Mouse (Mus musculus) liver, embryonic 14.5 days (tissue): ENCODE data around the gene Cd79b. TPM values are rescaled to one million over a fixed set of nuclear protein-coding genes. Genes with fewer than 3 reads are reported as not detected.
"Not testable (repeated sequence)": the region's sequence is repeated elsewhere in the genome, so short reads cannot be mapped to it uniquely, and the experiment has no call there.

Experiments
- ATAC-seq: fragments of 200-750 bp; cut with Nextera tagmentation; 2 replicates; pipeline ENCODE4 v1.8.0; 2017; ENCODE audit warnings: moderate number of reproducible peaks, mild to moderate bottlenecking, moderate library complexity; ENCODE audit not compliant: insufficient read depth
- DNase-seq, 3 experiments: peaks; one replicate each; pipeline ENCODE4 v3.0.0-alpha.2; 2012 to 2013; ENCODE audit warnings: low read depth in 3 of 3, low spot score in 3 of 3
- H3K27ac ChIP-seq: fragments of 300-500 bp; sonication (generic); 2 replicates; pipeline ENCODE4 v1.5.1; 2014; ENCODE audit warnings: moderate library complexity, mild to moderate bottlenecking, control low read depth, inconsistent platforms
- H3K27me3 ChIP-seq: fragments of 300-500 bp; sonication (generic); 2 replicates; pipeline ENCODE4 v1.6.1; 2014; ENCODE audit warnings: mild to moderate bottlenecking, low read length, moderate library complexity; ENCODE audit not compliant: control insufficient read depth, insufficient read depth
- H3K36me3 ChIP-seq: fragments of 300-500 bp; sonication (generic); replicated peaks from 2 replicates; pipeline ENCODE4 v1.6.1; 2014; ENCODE audit warnings: low read depth; ENCODE audit not compliant: control insufficient read depth, insufficient read depth
- H3K4me1 ChIP-seq, 2 experiments: fragments of 200-500 bp in 1 of 2; fragments of 300-500 bp in 1 of 2; sonication (generic) in 1 of 2; replicated peaks; 2 replicates each; pipeline ENCODE4 v1.6.1; 2012 to 2014; ENCODE audit warnings: antibody characterized with exemption in 1 of 2, inconsistent platforms in 1 of 2, low read length in 1 of 2; ENCODE audit not compliant: control insufficient read depth in 2 of 2, insufficient read depth in 2 of 2
- H3K4me2 ChIP-seq: fragments of 300-500 bp; sonication (generic); 2 replicates; pipeline ENCODE4 v1.6.1; 2014; ENCODE audit warnings: low read depth, mild to moderate bottlenecking, control low read depth, moderate library complexity
- H3K4me3 ChIP-seq, 2 experiments: fragments of 200-500 bp in 1 of 2; fragments of 300-500 bp in 1 of 2; sonication (generic) in 1 of 2; 2 replicates each; pipeline ENCODE4 v1.5.1; 2012 to 2014; ENCODE audit warnings: low read depth in 2 of 2, low read length in 2 of 2, mild to moderate bottlenecking in 2 of 2, control low read depth in 1 of 2, inconsistent platforms in 1 of 2, moderate library complexity in 1 of 2; ENCODE audit not compliant: insufficient read depth in 1 of 2
- H3K9ac ChIP-seq: fragments of 300-500 bp; sonication (generic); replicated peaks from 2 replicates; pipeline ENCODE4 v1.6.1; 2014; ENCODE audit warnings: mild to moderate bottlenecking, control low read depth, moderate library complexity
- H3K9me3 ChIP-seq: fragments of 300-500 bp; sonication (generic); 2 replicates; pipeline ENCODE4 v1.6.1; 2016; ENCODE audit warnings: low read length, mixed read lengths; ENCODE audit not compliant: control insufficient read depth
- CTCF ChIP-seq: IDR thresholded peaks from 2 replicates; pipeline ENCODE4 v1.5.1; 2016; ENCODE audit warnings: antibody characterized with exemption, low read depth, control low read depth
- EP300 ChIP-seq: IDR thresholded peaks from 2 replicates; pipeline ENCODE4 v1.6.1; 2016; ENCODE audit warnings: antibody characterized with exemption, low read depth
- WGBS: fragments of 180-500 bp; shearing (Covaris S2); extraction: QIAGEN DNeasy Blood & Tissue Kit; methylation state at CpG from one replicate; pipeline ENCODE4 v1.1.7; 2014; ENCODE audit not compliant: insufficient replicate concordance; 5-methylcytosine and 5-hydroxymethylcytosine counted together
- polyA plus RNA-seq, 2 experiments: library from polyadenylated mRNA; depleted of rRNA in 1 of 2; stranded (reverse) in 1 of 2; unstranded in 1 of 2; fragments of >200 nt; fragmentation: Nextera tagmentation in 1 of 2; extraction: Ambion mirVana in 1 of 2; gene quantifications; 2 replicates each; pipeline versions ENCODE4 v1.2.1 to v1.2.3; 2012 to 2014

The Cd79b gene
- polyA plus RNA-seq, 2 experiments = 3.1 to 4.9 TPM

DNA sequence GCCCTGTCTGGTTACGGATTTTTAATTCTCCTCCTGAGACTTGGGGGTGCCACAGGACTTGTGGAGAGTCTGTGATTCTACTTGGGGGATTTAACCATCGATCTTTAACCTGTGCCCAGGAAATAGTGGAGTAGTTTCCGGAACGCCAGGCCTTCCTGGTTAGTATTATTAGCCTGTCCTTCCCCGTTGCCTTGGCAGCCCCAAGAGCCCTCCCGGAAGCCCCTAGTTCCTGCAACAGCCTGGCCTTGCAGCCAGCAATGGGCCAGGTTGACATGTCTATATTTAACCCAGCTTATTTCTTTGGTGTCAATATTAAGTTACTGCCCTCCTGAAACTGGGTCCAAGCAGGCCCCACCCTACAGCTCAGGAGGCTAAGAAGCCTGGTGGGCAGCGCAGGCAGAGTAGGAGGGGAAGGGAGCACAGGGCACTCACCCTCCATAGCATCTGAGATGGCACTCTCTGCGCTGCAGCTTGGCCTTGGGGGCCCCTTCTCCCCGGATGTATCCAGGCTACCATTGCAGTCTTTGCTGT, 26.5 kb upstream of the Cd79b start:
- no peak for DNase-seq
- H3K4me1 ChIP-seq = no peaks in the 10 kb centered on the region
- ATAC-seq = no peak
- no peaks in the 10 kb centered on the region for H3K36me3 ChIP-seq
- no peak overlapping the region for H3K9ac ChIP-seq
- H3K27ac ChIP-seq = no peak overlapping the region
- 39% methylated on average over 9 of the region's 9 CpGs for WGBS
- H3K27me3 ChIP-seq = no peaks in the 10 kb centered on the region
- TF ChIP-seq CTCF = no peak
- no peak for TF ChIP-seq EP300
- H3K9me3 ChIP-seq = no peaks in the 10 kb centered on the region
- H3K4me2 ChIP-seq = no peak overlapping the region
- H3K4me3 ChIP-seq = no peak overlapping the region

DNA sequence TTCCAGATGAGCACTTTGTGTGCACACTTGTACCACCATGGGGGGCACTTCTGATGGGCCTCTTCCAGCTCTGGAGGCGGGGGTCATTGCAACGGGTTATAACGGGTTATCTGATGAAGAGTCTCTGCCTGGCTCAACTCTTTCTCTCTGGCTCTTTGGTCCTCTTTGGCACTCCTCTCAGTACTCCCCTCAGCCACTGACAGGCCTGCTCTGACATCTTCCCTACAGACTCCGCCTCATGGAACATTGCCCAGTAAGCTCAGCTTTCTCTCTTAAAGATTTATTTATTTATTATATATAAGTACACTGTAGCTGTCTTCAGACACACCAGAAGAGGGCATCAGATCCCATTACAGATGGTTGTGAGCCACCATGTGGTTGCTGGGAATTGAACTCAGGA, 24.8 kb upstream of the Cd79b start:
- not testable (repeated sequence) for H3K4me2 ChIP-seq, H3K36me3 ChIP-seq, H3K27ac ChIP-seq, H3K4me3 ChIP-seq, H3K9me3 ChIP-seq, H3K9ac ChIP-seq, H3K4me1 ChIP-seq, ATAC-seq, DNase-seq, H3K27me3 ChIP-seq
- WGBS = 64% methylated on average over 4 of the region's 4 CpGs

DNA sequence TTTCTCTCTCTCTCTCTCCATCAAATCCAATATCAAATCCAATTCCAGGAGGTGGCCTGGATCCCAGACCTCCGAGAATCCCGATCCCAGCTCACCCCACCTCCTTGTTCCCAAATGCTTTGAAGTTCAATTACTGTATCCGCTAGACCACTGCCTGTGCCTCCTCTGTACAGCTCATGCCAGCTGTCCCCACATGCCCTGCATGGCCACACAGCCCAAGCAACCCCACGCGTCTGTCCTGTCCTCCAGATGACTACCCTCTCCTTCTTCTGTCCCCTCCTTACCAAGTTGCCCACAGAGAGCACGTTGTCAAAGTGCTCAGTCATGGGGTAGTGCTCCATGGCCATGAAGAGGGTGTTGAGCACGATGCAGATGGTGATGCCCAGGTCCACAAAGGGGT, 24.3 kb upstream of the Cd79b start:
- 58% methylated on average over 7 of the region's 7 CpGs for WGBS
- no peak overlapping the region for H3K9ac ChIP-seq
- DNase-seq (no peak), ATAC-seq (no peak)
- no peaks in the 10 kb centered on the region for H3K36me3 ChIP-seq
- no peaks in the 10 kb centered on the region for H3K9me3 ChIP-seq
- H3K4me2 ChIP-seq = no peak overlapping the region
- H3K4me1 ChIP-seq = no peaks in the 10 kb centered on the region
- no peak overlapping the region for H3K27ac ChIP-seq
- no peak overlapping the region for H3K4me3 ChIP-seq
- no peaks in the 10 kb centered on the region for H3K27me3 ChIP-seq
- TF ChIP-seq CTCF (no peak), EP300 (no peak)

DNA sequence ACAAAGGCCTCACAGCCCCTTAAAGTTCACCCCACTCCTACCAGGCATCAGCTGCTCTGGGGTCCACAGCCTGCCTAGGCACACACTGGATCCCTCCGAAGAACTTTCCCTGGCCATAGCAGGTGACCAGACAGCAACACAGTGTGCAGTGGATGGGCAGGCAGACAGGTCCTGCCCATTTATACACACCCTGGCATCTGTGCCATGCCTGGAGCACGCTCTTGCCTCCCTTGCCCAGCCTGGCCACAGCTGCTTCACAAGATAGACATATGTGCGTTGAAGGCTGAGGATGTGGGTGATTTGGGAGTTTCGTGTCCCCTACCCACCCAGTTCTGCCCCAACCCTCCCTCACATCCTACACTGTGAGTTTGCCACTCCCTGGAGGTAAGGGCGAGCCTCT, 23.5 kb upstream of the Cd79b start:
- TF ChIP-seq EP300 (no peak), CTCF (no peak)
- H3K27me3 ChIP-seq = no peaks in the 10 kb centered on the region
- H3K9ac ChIP-seq = no peak overlapping the region
- no peak overlapping the region for H3K27ac ChIP-seq
- ATAC-seq (no peak), DNase-seq (no peak)
- 60% methylated on average over 5 of the region's 5 CpGs for WGBS
- no peaks in the 10 kb centered on the region for H3K4me1 ChIP-seq
- no peak overlapping the region for H3K4me2 ChIP-seq
- no peaks in the 10 kb centered on the region for H3K9me3 ChIP-seq
- H3K36me3 ChIP-seq = no peaks in the 10 kb centered on the region
- no peak overlapping the region for H3K4me3 ChIP-seq

DNA sequence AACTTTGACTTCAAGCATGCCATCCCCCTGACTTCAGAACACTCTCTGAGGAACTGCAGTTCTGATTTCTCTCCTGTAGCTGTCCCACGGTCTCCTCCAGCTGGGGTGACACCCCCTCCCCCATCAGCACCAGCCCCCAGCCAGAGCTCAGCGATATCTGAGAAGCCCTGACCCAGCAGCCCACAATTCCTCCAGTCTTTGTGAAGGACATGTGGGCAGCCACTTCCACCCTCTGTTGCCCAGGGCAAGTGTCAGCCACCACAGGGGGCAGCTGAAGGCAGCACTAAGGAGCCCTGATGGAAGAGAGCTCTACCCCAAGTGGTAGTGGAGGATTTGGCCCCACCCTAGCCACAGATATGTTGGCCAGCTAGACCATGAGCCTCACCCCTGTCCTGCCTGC, 19.5 kb upstream of the Cd79b start:
- TF ChIP-seq CTCF = no peak
- TF ChIP-seq EP300 = no peak
- Histone ChIP-seq H3K9ac (no peak overlapping the region), H3K4me3 (no peak overlapping the region), H3K36me3 (no peaks in the 10 kb centered on the region), H3K9me3 (no peaks in the 10 kb centered on the region), H3K4me2 (no peak overlapping the region), H3K27me3 (no peaks in the 10 kb centered on the region), H3K4me1 (peaks cover 0 to 2% of the 10 kb centered on the region in 2 experiments; a peak in 1 of 4 replicates), H3K27ac (no peak overlapping the region)
- ATAC-seq (no peak), DNase-seq (no peak)
- 4% methylated on average over 2 of the region's 2 CpGs for WGBS
